Mouse (Mus musculus) neural tube, embryonic 15.5 days (tissue): ENCODE data around the gene Trim30b. TPM values are rescaled to one million over a fixed set of nuclear protein-coding genes. Genes with fewer than 3 reads are reported as not detected.
"Not testable (repeated sequence)": the region's sequence is repeated elsewhere in the genome, so short reads cannot be mapped to it uniquely, and the experiment has no call there.

Experiments
- ATAC-seq: fragments of 200-750 bp; cut with Nextera tagmentation; 2 replicates; pipeline ENCODE4 v1.8.0; 2017; ENCODE audit warnings: mild to moderate bottlenecking, moderate TSS enrichment, moderate library complexity; ENCODE audit not compliant: low FRiP score
- H3K27ac ChIP-seq: fragments of 300-500 bp; sonication (generic); replicated peaks from 2 replicates; pipeline ENCODE4 v1.5.1; 2015; ENCODE audit warnings: mild to moderate bottlenecking, inconsistent platforms
- H3K27me3 ChIP-seq: fragments of 300-500 bp; sonication (generic); replicated peaks from 2 replicates; pipeline ENCODE4 v1.6.1; 2015; ENCODE audit warnings: inconsistent platforms
- H3K36me3 ChIP-seq: fragments of 300-500 bp; sonication (generic); 2 replicates; pipeline ENCODE4 v1.6.1; 2015; ENCODE audit warnings: inconsistent platforms
- H3K4me1 ChIP-seq: fragments of 300-500 bp; sonication (generic); 2 replicates; pipeline ENCODE4 v1.6.1; 2015; ENCODE audit warnings: inconsistent platforms
- H3K4me2 ChIP-seq: fragments of 300-500 bp; sonication (generic); 2 replicates; pipeline ENCODE4 v1.6.1; 2015; ENCODE audit warnings: inconsistent platforms, mild to moderate bottlenecking, moderate library complexity
- H3K4me3 ChIP-seq: fragments of 300-500 bp; sonication (generic); replicated peaks from 2 replicates; pipeline ENCODE4 v1.5.1; 2015; ENCODE audit warnings: mild to moderate bottlenecking, inconsistent platforms
- H3K9ac ChIP-seq: fragments of 300-500 bp; sonication (generic); replicated peaks from 2 replicates; pipeline ENCODE4 v1.6.1; 2015; ENCODE audit warnings: mild to moderate bottlenecking, inconsistent platforms
- H3K9me3 ChIP-seq: fragments of 300-500 bp; sonication (generic); replicated peaks from 2 replicates; pipeline ENCODE4 v1.6.1; 2016; ENCODE audit warnings: inconsistent platforms
- WGBS: fragments of 180-500 bp; shearing (Covaris S2); methylation state at CpG from one replicate; pipeline ENCODE4 v1.1.7; 2015; ENCODE audit warnings: mixed read lengths; 5-methylcytosine and 5-hydroxymethylcytosine counted together
- polyA plus RNA-seq: library from polyadenylated mRNA; unstranded; fragments of >200 nt; fragmentation: Nextera tagmentation; extraction: Ambion mirVana; gene quantifications from 2 replicates; pipeline ENCODE4 v1.2.1, GENCODE M21; 2015

The Trim30b gene
- polyA plus RNA-seq, 1 experiment from 2014 or later = not detected

- H3K9ac ChIP-seq = no peak overlapping the region
- no peaks in the 10 kb centered on the region for H3K4me1 ChIP-seq
- H3K27ac ChIP-seq = no peak overlapping the region
- WGBS = 77% methylated on average over 9 of the region's 9 CpGs
- H3K27me3 ChIP-seq = no peaks in the 10 kb centered on the region
- H3K4me3 ChIP-seq = no peak overlapping the region
- no peak for ATAC-seq
- H3K36me3 ChIP-seq = no peaks in the 10 kb centered on the region
- H3K9me3 ChIP-seq = no peaks in the 10 kb centered on the region
- no peak overlapping the region for H3K4me2 ChIP-seq
Measured at GRCm38 (mm10) chr7:104322028-104322427, 47.7 kb downstream of the Trim30b start.

- H3K27ac ChIP-seq, ATAC-seq, H3K27me3 ChIP-seq, H3K9ac ChIP-seq, H3K4me1 ChIP-seq, H3K9me3 ChIP-seq, H3K36me3 ChIP-seq: not testable (repeated sequence)
- peak within 1 kb of the TSS; percentile 41 for H3K4me2 ChIP-seq
- 38% methylated on average over 4 of the region's 4 CpGs for WGBS
- peak within 1 kb of the TSS; percentile 32 for H3K4me3 ChIP-seq
Measured at GRCm38 (mm10) chr7:104315369-104316080, 54.2 kb downstream of the Trim30b start, which contains the start of gene Trim12a. Gene Trim12a, minus strand, starts transcription at chr7:104315466.

GRCm38 (mm10) chr7:104314796-104315353 is 54.8 kb downstream of the Trim30b start:
- Histone ChIP-seq H3K27me3 (no peaks in the 10 kb centered on the region), H3K27ac (no peak overlapping the region), H3K4me1 (no peaks in the 10 kb centered on the region), H3K4me2 (peak overlapping the region; percentile 41), H3K9ac (no peak overlapping the region), H3K36me3 (no peaks in the 10 kb centered on the region), H3K4me3 (peak overlapping the region; percentile 32), H3K9me3 (no peaks in the 10 kb centered on the region)
- ATAC-seq = no peak
- WGBS = 16% methylated on average over 15 of the region's 15 CpGs

Other genes with a start within 250 kb of the Trim30b start
- gene Ubqln5, start 240.1 kb downstream of the Trim30b start, polyA plus RNA-seq = not detected in 2 replicates
- gene Olfr643, start 232.5 kb downstream of the Trim30b start, polyA plus RNA-seq = not detected in 2 replicates
- gene Ubqln3, start 226.6 kb downstream of the Trim30b start, polyA plus RNA-seq = not detected in 2 replicates
- gene Ubqlnl, start 219.3 kb downstream of the Trim30b start, polyA plus RNA-seq = not detected in 2 replicates
- gene Olfm5, start 205.1 kb downstream of the Trim30b start, polyA plus RNA-seq = not detected in 2 replicates
- gene Olfr648, start 186.5 kb downstream of the Trim30b start, polyA plus RNA-seq = 0.37 and 0.42 TPM in 2 replicates
- not detected in 2 replicates for gene Olfr649, start 173.9 kb downstream of the Trim30b start, polyA plus RNA-seq
- 0.54 and 1.1 TPM in 2 replicates for gene Trim6, start 151.1 kb downstream of the Trim30b start, polyA plus RNA-seq
- gene Trim34a, start 125.4 kb downstream of the Trim30b start, polyA plus RNA-seq = 0.72 and 2.2 TPM in 2 replicates
- gene Trim5, start 81.8 kb downstream of the Trim30b start, polyA plus RNA-seq = 0.15 and 0.34 TPM in 2 replicates
- 2.2 and 4.9 TPM in 2 replicates for gene Trim12a, start 54.4 kb downstream of the Trim30b start, polyA plus RNA-seq
- gene Trim34b, start 40.4 kb downstream of the Trim30b start, polyA plus RNA-seq = not detected in 2 replicates
- gene Trim12c, start 16.5 kb downstream of the Trim30b start, polyA plus RNA-seq = 0.95 and 1.9 TPM in 2 replicates
- gene Trim30c, start 31.0 kb upstream of the Trim30b start, polyA plus RNA-seq = 0.24 TPM in 1 of 2 replicates, not detected in the other
- gene Trim30a, start 95.3 kb upstream of the Trim30b start, polyA plus RNA-seq = 0.77 and 2.8 TPM in 2 replicates
- 0.45 and 0.96 TPM in 2 replicates for gene Trim30d, start 138.0 kb upstream of the Trim30b start, polyA plus RNA-seq
- not detected in 2 replicates for gene Olfr651, start 180.2 kb upstream of the Trim30b start, polyA plus RNA-seq
- not detected in 2 replicates for gene Olfr652, start 191.0 kb upstream of the Trim30b start, polyA plus RNA-seq
- gene Olfr653, start 207.4 kb upstream of the Trim30b start, polyA plus RNA-seq = not detected in 2 replicates
- gene Olfr654, start 217.1 kb upstream of the Trim30b start, polyA plus RNA-seq = not detected in 2 replicates
- gene Olfr655, start 231.9 kb upstream of the Trim30b start, polyA plus RNA-seq = not detected in 2 replicates
- gene Olfr656, start 244.1 kb upstream of the Trim30b start, polyA plus RNA-seq = not detected in 2 replicates